Mouse (Mus musculus): ENCODE measurements around the gene Reln.

DNA sequence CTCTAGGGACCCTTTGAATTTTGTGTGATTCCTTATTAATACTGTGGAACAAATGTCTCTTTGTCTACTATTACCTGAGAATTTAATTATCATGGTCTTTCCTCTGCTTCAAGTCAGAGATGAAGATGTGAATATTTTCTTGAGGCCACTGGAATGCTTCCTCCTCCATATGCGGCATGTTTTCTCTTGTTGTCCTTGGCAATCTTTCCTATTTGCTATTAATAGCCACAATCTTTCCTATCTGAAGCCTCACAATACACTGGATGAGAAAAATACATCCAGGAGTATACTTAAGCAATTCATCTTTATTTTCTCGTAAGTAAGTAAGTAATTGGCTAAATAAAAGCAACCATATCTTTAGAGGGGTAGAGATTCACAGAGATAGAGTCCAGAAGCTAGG lies 146.6 kb downstream of the Reln start:
- no peak for TF ChIP-seq CTCF (IDR thresholded peaks at IDR 0.05; ENCODE audit: low read depth, low read length)
- no peak for TF ChIP-seq POLR2A (IDR thresholded peaks at IDR 0.05; ENCODE audit: extremely low read depth, insufficient read depth, low read length)

Data from liver, adult 2 months (tissue).